Mouse (Mus musculus) WW6 (cell line): Measurements from ENCODE around the gene Olfr695.
"Not testable (repeated sequence)": the region's sequence is repeated elsewhere in the genome, so short reads cannot be mapped to it uniquely, and the experiment has no call there.

Experiments used
- DNase-seq: peaks from one replicate; pipeline ENCODE4 v3.0.0-alpha.2; 2013; ENCODE audit warnings: low read depth, low spot score

The Olfr695 gene

GRCm38 (mm10) chr7:106716296-106716695 lies at the start of gene Olfr695:
Olfr695 (minus strand) TSS chr7:106716396.
- no peak for DNase-seq

- DNase-seq = not testable (repeated sequence)
These were observed 44.8 kb upstream of the Olfr695 start for GRCm38 (mm10) chr7:106761008-106761407.

- no peak for DNase-seq
These were observed 42.6 kb upstream of the Olfr695 start for GRCm38 (mm10) chr7:106758800-106759199.

- DNase-seq = no peak
These were observed 39.1 kb upstream of the Olfr695 start, which contains the start of gene Olfr698 for GRCm38 (mm10) chr7:106755297-106755696. Olfr698 (minus strand) TSS chr7:106755397.

GRCm38 (mm10) chr7:106745811-106746210 lies 29.6 kb upstream of the Olfr695 start:
- no peak for DNase-seq

- no peak for DNase-seq
These were observed 26.1 kb upstream of the Olfr695 start, which contains the start of gene Olfr697 for GRCm38 (mm10) chr7:106742343-106742742. Olfr697 (minus strand) TSS chr7:106742443.

- no peak for DNase-seq
These were observed 20.8 kb upstream of the Olfr695 start for GRCm38 (mm10) chr7:106737028-106737427.

GRCm38 (mm10) chr7:106733717-106734116 lies 17.5 kb upstream of the Olfr695 start:
- no peak for DNase-seq

GRCm38 (mm10) chr7:106725654-106726053 lies 9.5 kb upstream of the Olfr695 start:
- not testable (repeated sequence) for DNase-seq

GRCm38 (mm10) chr7:106711463-106711862 lies 4.7 kb downstream of the Olfr695 start:
- DNase-seq = no peak

- DNase-seq = not testable (repeated sequence)
These were observed 8.5 kb downstream of the Olfr695 start for GRCm38 (mm10) chr7:106707705-106708104.

GRCm38 (mm10) chr7:106696891-106697290 lies 19.3 kb downstream of the Olfr695 start:
- no peak for DNase-seq

- DNase-seq = no peak
These were observed 23.2 kb downstream of the Olfr695 start for GRCm38 (mm10) chr7:106692976-106693375.

GRCm38 (mm10) chr7:106691714-106692113 lies 24.5 kb downstream of the Olfr695 start, which contains the start of gene Olfr694:
Olfr694 (minus strand) TSS chr7:106691814.
- no peak for DNase-seq

GRCm38 (mm10) chr7:106685382-106685781 lies 30.8 kb downstream of the Olfr695 start:
- DNase-seq = no peak

GRCm38 (mm10) chr7:106680484-106680883 lies 35.7 kb downstream of the Olfr695 start, which contains the start of gene Olfr693:
Olfr693 (minus strand) TSS chr7:106680584.
- DNase-seq = no peak
